Mouse (Mus musculus): ENCODE data around the gene Hic1. TPM values are rescaled to one million over a fixed set of nuclear protein-coding genes. Genes with fewer than 3 reads are reported as not detected.

Hic1 gene
- polyA plus RNA-seq (2016; fragmentation: Nextera tagmentation; extraction: Ambion mirVana) = 0.23 and 1.3 TPM in 2 replicates

DNA sequence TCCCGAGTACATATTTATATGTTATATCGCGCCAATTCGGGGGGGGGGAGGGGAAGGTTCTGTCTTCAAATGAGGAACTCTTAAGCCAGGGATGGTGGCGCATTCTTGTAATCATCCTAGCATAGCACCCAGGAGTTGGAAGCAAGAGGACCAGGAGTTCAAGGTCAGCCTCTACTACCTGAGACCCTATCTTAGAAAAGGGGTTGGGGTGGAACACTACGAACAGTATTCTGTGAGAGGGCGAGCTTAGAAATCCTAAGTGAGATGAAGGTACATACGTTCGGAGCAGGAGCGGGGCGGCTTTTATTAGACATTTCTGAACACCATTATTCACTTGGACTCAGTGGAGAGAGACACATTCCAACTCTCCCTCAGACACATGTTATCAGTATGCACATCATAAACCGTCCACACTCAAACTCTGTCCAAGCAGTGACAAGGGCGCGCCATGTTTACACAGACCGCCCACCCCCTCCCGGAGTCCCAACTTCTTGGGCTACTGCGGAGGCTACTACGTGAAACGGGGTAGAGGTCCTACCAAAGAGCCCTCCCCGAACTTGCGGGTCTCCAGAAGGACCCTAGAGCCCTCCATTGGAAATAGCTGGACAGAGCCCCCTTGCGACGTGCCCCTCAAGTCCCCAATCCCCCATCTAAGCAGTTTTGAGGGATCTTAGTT is at the start of gene Hic1:
Hic1 (minus strand) TSS at position 115 of the 676 bp plus-strand sequence.
- H3K36me3 ChIP-seq (replicated peaks) = peaks cover 4% of the 10 kb centered on the region; the same call in 1 of the 2 replicates
- no peaks in the 10 kb centered on the region for H3K9me3 ChIP-seq
- peak; percentile 22 for DNase-seq (ENCODE audit: low spot score)
- H3K27me3 ChIP-seq (replicated peaks; ENCODE audit: low read depth, poor library complexity, severe bottlenecking) = peaks cover 98% of the 10 kb centered on the region
- peak within 1 kb of the TSS; percentile 77 for H3K27ac ChIP-seq (replicated peaks)
- peak within 1 kb of the TSS; percentile 59 for H3K4me3 ChIP-seq
- 6% methylated on average over 23 of the region's 23 CpGs for WGBS
- H3K4me1 ChIP-seq = peaks cover 89% of the 10 kb centered on the region

DNA sequence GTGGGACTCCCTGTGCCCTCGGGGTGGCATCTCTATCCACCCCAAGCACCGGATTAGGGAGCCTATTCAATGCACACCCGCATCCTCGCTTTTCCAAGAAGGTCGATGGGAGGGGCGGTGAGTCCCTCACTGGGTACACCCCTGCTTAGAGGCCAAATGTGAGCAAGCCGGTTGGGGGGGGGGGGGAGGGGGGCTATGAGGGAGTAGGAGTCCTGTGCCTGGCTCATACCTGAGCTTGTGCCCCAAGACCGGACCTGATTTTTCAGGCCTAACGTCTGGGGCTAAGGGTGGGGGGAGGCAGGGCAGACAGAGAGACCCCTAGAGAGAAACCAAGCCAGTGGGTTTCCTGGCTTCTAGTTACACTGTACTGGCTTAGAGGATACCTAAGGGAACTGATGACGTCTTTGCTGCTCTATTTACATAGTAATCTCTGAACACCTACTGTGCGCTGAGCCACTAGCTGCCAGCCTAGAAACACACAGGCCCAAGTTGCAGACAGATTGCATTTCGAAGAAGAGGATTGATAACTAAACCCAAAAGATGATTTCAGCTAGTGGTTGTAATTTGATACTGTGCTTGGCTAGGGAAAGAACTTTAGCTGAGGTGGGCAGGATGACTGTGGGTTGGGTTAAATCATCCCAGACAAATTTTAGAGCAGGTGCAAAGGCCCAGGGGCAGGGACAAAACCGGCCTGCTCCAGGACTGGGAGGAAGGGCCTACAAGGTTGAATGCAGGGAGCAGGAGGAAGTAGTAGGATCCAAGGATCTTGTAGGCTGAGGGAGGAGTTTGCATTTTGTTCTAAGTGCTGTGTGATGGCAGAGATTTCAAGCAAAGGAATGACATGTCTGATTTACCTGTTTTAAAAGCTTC is 45.0 kb upstream of the Hic1 start:
- peaks cover 59% of the 10 kb centered on the region for H3K27me3 ChIP-seq (replicated peaks; ENCODE audit: low read depth, poor library complexity, severe bottlenecking)
- peak overlapping the region; percentile 77 for H3K27ac ChIP-seq (replicated peaks)
- no peak for DNase-seq (ENCODE audit: low spot score)
- H3K4me1 ChIP-seq = peaks cover 63% of the 10 kb centered on the region
- 12% methylated on average over 13 of the region's 13 CpGs for WGBS
- H3K9me3 ChIP-seq = no peaks in the 10 kb centered on the region
- H3K36me3 ChIP-seq (replicated peaks) = no peaks in the 10 kb centered on the region
- H3K4me3 ChIP-seq = peak overlapping the region; percentile 57

DNA sequence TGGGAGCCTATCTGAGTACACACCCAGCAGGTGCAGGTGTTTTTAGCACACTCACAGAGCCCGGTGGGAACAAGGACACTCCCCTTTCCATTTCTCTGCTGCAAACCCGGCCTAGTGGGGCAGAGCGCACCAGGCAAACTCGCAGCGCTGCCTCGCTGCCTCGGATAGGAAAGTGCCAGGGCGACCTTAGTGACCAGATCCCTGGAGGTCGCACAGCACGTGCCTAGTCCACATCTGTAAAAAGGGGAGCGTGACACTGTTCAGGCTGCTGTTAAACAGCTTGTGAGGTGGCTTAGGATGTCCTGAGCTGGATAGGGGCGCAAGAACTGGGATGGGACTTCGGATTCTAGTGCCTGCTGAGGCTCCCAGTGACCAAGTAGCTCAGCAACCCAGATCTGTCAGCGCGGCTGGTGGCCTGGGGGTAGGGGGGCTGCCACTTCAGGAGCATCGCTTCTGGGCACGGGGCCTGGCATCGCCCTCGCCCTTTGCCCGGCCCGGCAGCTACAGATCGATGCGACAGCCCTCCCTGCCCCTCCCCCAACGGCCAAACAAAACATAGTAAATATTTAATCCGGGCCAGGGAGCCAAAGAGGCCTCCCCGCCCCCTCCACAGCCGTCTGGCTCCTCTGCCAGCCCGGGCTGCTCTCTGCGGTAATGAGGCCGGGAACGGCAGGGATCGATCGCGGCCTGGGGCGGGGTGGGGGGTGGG is 44.2 kb upstream of the Hic1 start:
- Histone ChIP-seq H3K4me3 (peak overlapping the region; percentile 57), H3K27ac (replicated peaks) (peak overlapping the region; percentile 77), H3K36me3 (replicated peaks) (no peaks in the 10 kb centered on the region), H3K27me3 (replicated peaks; ENCODE audit: low read depth, poor library complexity, severe bottlenecking) (peaks cover 59% of the 10 kb centered on the region), H3K9me3 (no peaks in the 10 kb centered on the region), H3K4me1 (peaks cover 71% of the 10 kb centered on the region)
- 2% methylated on average over 35 of the region's 35 CpGs for WGBS
- DNase-seq (ENCODE audit: low spot score) = peak; percentile 68

DNA sequence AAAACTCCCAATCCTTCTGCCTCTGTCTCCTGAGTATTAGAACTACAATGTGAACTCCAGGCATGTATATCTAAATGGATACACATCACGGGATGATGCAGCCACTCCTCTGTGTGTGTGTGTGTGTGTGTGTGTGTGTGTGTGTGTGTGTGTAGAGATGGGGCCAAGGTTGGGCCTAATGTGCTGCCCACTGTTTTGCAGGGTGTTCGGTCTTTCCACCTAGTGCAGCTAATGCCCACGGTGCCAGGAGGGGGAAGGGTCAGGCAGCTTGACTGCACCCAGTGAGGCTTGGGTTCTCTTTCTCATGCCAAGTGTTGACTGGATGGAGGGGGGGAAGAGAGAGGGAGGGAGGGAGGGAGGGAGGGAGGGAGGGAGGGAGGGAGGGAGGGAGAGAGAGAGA is 43.6 kb upstream of the Hic1 start:
- Histone ChIP-seq H3K4me1 (peaks cover 76% of the 10 kb centered on the region), H3K27ac (replicated peaks) (no peak overlapping the region), H3K36me3 (replicated peaks) (no peaks in the 10 kb centered on the region), H3K27me3 (replicated peaks; ENCODE audit: low read depth, poor library complexity, severe bottlenecking) (peaks cover 59% of the 10 kb centered on the region), H3K4me3 (no peak overlapping the region), H3K9me3 (no peaks in the 10 kb centered on the region)
- no peak for DNase-seq (ENCODE audit: low spot score)
- WGBS = 54% methylated on average over 3 of the region's 3 CpGs

DNA sequence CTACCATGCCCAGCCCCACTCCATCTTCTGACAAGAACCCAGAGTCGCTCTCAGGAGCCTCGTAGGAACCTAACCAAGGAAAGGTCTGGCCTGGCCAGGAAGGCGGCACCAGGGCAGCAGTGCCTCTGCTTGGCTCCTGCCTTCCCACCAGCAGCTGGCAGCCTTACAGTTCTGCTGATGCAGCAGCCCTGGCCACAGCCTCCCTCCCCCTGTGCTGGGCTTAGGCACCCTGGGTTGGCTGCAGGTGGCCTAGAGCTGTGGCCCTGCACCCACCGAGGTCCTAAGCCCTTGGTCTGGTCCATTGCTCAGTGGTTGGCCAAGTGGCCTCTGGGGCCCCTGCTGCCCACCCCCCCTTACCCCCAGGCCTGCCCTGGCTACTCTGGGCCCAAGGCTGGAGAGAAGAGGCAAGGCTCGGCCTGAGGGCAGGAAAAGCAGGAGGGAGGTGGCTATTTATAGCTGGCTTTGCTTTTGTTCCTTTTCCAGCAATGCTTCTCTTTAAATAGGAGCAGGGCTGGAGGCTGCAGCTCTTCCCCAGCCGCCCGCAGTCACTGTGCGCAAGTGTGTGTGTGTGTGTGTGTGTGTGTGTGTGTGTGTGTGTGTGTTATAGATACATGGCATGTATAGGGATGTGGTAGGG is 42.8 kb upstream of the Hic1 start:
- Histone ChIP-seq H3K9me3 (no peaks in the 10 kb centered on the region), H3K4me3 (no peak overlapping the region), H3K27me3 (replicated peaks; ENCODE audit: low read depth, poor library complexity, severe bottlenecking) (peaks cover 59% of the 10 kb centered on the region), H3K4me1 (peaks cover 76% of the 10 kb centered on the region), H3K36me3 (replicated peaks) (no peaks in the 10 kb centered on the region), H3K27ac (replicated peaks) (peak overlapping the region; percentile 72)
- 44% methylated on average over 8 of the region's 8 CpGs for WGBS
- no peak for DNase-seq (ENCODE audit: low spot score)

DNA sequence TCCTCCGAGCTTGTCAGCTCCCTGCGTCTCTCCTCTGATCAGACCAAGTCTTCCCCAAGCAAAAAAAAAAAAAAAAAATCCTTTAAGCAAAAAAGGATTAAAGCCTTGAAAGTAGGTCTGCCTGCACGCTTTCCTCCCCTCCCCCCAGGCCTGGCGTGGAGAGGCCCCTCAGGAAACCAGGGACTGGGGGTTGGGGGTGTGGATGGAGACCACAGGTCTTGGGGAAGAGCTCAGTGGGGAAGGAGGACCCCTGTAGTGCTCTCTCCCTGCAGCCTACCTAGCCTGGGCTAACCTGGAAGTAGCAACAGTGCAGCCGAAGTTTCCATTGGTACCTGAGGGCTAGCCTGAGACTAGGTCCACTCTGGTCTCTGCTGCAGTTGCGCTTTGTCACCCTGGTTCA is 41.4 kb upstream of the Hic1 start:
- H3K27me3 ChIP-seq (replicated peaks; ENCODE audit: low read depth, poor library complexity, severe bottlenecking) = peaks cover 46% of the 10 kb centered on the region
- H3K9me3 ChIP-seq = no peaks in the 10 kb centered on the region
- H3K27ac ChIP-seq (replicated peaks) = peak overlapping the region; percentile 44; the same call in 1 of the 2 replicates
- DNase-seq (ENCODE audit: low spot score) = no peak
- 38% methylated on average over 6 of the region's 6 CpGs for WGBS
- no peak overlapping the region for H3K4me3 ChIP-seq
- H3K36me3 ChIP-seq (replicated peaks) = no peaks in the 10 kb centered on the region
- H3K4me1 ChIP-seq = peaks cover 76% of the 10 kb centered on the region

DNA sequence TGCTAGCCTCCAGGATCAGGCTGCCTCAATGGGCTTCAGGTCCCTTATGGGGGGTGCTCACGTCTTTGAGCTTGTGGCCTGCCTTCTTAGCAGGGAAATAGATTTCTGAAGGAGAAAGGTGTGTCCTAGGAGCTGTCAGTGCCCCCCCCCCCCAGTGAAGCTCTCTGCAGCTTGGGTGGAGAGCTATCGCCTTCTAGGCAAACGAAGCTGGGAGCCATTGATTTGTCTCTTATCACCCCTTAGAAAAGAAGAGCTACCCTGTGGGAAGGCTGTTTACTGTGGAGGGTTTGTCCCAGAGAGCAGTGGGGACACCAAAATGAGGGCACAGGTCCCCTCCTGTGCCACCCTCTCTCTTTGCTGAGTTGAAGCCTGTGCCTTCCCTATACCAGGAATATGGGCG is 40.8 kb upstream of the Hic1 start:
- H3K9me3 ChIP-seq = no peaks in the 10 kb centered on the region
- no peak overlapping the region for H3K4me3 ChIP-seq
- 60% methylated on average over 4 of the region's 4 CpGs for WGBS
- DNase-seq (ENCODE audit: low spot score) = no peak
- H3K27ac ChIP-seq (replicated peaks) = peak overlapping the region; percentile 8; the same call in 1 of the 2 replicates
- H3K4me1 ChIP-seq = peaks cover 77% of the 10 kb centered on the region
- H3K36me3 ChIP-seq (replicated peaks) = no peaks in the 10 kb centered on the region
- H3K27me3 ChIP-seq (replicated peaks; ENCODE audit: low read depth, poor library complexity, severe bottlenecking) = peaks cover 41% of the 10 kb centered on the region

DNA sequence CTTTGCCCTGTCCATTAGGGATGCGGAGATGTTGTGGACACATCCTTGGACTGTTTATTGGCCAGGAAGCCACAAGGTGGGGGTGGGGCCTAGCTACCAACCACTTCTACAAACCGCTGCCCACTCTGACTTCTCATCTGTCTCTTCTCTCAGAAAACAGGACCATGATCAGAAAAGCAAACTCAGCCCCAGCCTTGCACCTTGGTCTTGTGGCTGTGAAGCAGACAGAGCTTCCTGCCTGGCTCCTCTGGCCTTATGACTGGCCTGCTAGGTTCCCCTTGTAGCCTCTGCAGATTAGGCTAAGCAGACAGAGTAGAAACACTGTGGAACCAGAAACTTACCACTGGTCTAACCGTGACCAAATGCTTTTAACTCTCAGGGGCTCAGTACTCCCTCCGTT is 40.0 kb upstream of the Hic1 start:
- Histone ChIP-seq H3K27ac (replicated peaks) (0 out of 2 replicates have a peak overlapping the region, but pooled peaks have one; percentile 15), H3K27me3 (replicated peaks; ENCODE audit: low read depth, poor library complexity, severe bottlenecking) (peaks cover 34% of the 10 kb centered on the region), H3K4me1 (peaks cover 80% of the 10 kb centered on the region), H3K36me3 (replicated peaks) (no peaks in the 10 kb centered on the region), H3K9me3 (no peaks in the 10 kb centered on the region), H3K4me3 (no peak overlapping the region)
- DNase-seq (ENCODE audit: low spot score) = no peak
- 63% methylated on average over 4 of the region's 4 CpGs for WGBS

DNA sequence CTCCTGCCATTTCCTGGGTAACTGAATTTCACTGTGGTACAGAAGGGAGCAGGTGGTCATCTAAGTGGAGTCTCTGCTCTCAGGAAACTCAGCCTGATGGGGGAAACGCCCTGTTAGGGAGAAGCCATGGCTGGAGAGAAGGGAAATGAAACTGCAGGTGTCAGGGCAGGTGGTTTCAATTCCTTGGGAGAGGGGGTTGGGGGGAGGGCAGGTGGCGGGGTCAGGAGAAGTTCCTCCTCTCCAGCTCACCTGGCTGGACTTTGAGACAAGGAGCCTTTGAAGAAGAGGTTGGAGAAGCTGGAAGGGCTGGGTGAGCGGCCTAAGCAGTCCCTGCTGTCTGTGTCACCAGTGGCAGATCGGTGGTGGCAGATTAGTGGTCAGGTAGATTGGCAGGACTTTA is 37.0 kb upstream of the Hic1 start:
- Histone ChIP-seq H3K27ac (replicated peaks) (no peak overlapping the region; the same call in 1 of the 2 replicates), H3K27me3 (replicated peaks; ENCODE audit: low read depth, poor library complexity, severe bottlenecking) (peaks cover 19% of the 10 kb centered on the region), H3K4me3 (no peak overlapping the region), H3K36me3 (replicated peaks) (no peaks in the 10 kb centered on the region), H3K9me3 (no peaks in the 10 kb centered on the region), H3K4me1 (peaks cover 72% of the 10 kb centered on the region)
- WGBS = 70% methylated on average over 4 of the region's 4 CpGs
- DNase-seq (ENCODE audit: low spot score) = no peak

DNA sequence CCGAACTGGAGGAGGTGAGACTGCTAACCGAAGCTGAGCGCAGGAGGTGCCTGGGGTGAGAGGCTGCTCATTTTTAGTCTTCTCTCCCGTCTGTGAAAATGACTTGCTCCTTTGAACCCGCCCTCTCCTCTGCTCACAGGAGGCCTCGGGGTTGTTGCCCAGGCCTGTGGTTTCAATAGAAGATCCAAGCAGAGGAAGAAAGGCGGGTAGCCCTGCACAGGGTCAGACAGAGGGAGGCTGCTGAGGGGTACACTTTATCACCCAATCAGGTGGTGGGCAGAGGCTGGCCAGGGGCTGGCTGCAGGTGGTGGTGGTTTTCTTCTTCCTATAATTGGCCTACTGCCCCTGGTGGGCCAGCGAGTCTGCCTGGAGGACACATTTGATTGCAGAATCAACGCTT is 35.2 kb upstream of the Hic1 start:
- no peak overlapping the region for H3K4me3 ChIP-seq
- H3K27ac ChIP-seq (replicated peaks) = no peak overlapping the region
- H3K9me3 ChIP-seq = no peaks in the 10 kb centered on the region
- no peaks in the 10 kb centered on the region for H3K36me3 ChIP-seq (replicated peaks)
- 36% methylated on average over 9 of the region's 9 CpGs for WGBS
- peaks cover 28% of the 10 kb centered on the region for H3K27me3 ChIP-seq (replicated peaks; ENCODE audit: low read depth, poor library complexity, severe bottlenecking)
- H3K4me1 ChIP-seq = peaks cover 61% of the 10 kb centered on the region
- DNase-seq (ENCODE audit: low spot score) = no peak

DNA sequence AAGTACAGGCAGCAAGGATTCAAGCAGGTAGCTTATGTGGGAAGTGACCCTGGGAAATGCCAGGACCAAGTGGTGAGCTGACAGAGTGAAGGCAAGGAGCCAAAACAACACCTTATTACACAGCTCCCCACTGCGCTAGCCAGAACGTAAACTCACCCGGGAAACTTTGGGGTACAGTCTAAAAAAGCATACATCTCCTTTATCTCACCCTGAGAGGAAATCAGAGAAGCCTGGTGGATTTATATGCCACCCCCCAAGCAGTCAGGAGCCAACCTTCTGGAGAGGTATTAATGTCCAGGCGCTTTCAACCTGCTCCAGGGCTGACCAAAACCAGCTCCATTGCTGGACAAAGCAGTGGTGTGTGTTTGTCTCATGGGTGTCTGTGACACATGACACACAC is 34.6 kb upstream of the Hic1 start:
- no peaks in the 10 kb centered on the region for H3K9me3 ChIP-seq
- peaks cover 55% of the 10 kb centered on the region for H3K4me1 ChIP-seq
- no peak overlapping the region for H3K4me3 ChIP-seq
- H3K36me3 ChIP-seq (replicated peaks) = no peaks in the 10 kb centered on the region
- DNase-seq (ENCODE audit: low spot score) = no peak
- H3K27me3 ChIP-seq (replicated peaks; ENCODE audit: low read depth, poor library complexity, severe bottlenecking) = peaks cover 32% of the 10 kb centered on the region
- 76% methylated on average over 4 of the region's 4 CpGs for WGBS
- 0 out of 2 replicates have a peak overlapping the region, but pooled peaks have one; percentile 2 for H3K27ac ChIP-seq (replicated peaks)

DNA sequence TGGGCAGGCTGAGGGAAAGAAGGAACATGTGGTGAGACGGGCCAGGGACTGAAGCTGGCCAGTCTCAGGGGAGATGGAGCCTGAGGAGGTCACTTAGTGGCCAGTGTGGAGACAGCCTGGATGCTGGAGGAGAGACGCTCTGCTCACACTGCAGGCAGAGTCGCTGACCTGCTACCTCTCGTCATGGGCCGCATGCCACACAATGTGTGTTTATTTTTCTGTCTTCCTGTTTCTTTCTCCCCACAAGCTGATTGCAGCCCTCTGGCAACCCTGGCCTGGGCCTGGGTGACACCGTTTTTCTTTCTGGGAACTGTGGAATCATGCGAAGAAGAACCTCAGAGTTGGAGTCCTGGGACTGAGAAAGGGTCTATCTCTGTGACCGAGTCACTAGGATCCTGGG is 32.4 kb upstream of the Hic1 start:
- DNase-seq (ENCODE audit: low spot score) = no peak
- no peaks in the 10 kb centered on the region for H3K36me3 ChIP-seq (replicated peaks)
- H3K9me3 ChIP-seq = no peaks in the 10 kb centered on the region
- WGBS = 47% methylated on average over 8 of the region's 8 CpGs
- peaks cover 54% of the 10 kb centered on the region for H3K27me3 ChIP-seq (replicated peaks; ENCODE audit: low read depth, poor library complexity, severe bottlenecking)
- no peak overlapping the region for H3K27ac ChIP-seq (replicated peaks)
- peaks cover 49% of the 10 kb centered on the region for H3K4me1 ChIP-seq
- no peak overlapping the region for H3K4me3 ChIP-seq

Measured in embryonic facial prominence, embryonic 10.5 days (tissue).